Mouse (Mus musculus) heart, embryonic 11.5 days (tissue): ENCODE data around the gene Mrpl43. TPM values are rescaled to one million over a fixed set of nuclear protein-coding genes. Genes with fewer than 3 reads are reported as not detected.

ENCODE experiments used
- ATAC-seq: fragments of 200-750 bp; cut with Nextera tagmentation; replicated peaks from 2 replicates; pipeline ENCODE4 v1.8.0; 2017; ENCODE audit warnings: moderate library complexity; ENCODE audit not compliant: insufficient number of reproducible peaks, low FRiP score, low TSS enrichment
- H3K27ac ChIP-seq: fragments of 300-500 bp; sonication (generic); 2 replicates; pipeline ENCODE4 v1.5.1; 2014; ENCODE audit warnings: mild to moderate bottlenecking, low read depth, low read length
- H3K27me3 ChIP-seq: fragments of 300-500 bp; sonication (generic); 2 replicates; pipeline ENCODE4 v1.6.1; 2014; ENCODE audit warnings: mild to moderate bottlenecking, low read length, mixed read lengths; ENCODE audit not compliant: control insufficient read depth, insufficient read depth
- H3K36me3 ChIP-seq: fragments of 300-500 bp; sonication (generic); 2 replicates; pipeline ENCODE4 v1.6.1; 2014; ENCODE audit warnings: mild to moderate bottlenecking, low read length, moderate library complexity, mixed read lengths; ENCODE audit not compliant: control insufficient read depth, insufficient read depth
- H3K4me1 ChIP-seq: fragments of 300-500 bp; sonication (generic); 2 replicates; pipeline ENCODE4 v1.6.1; 2014; ENCODE audit warnings: low read length; ENCODE audit not compliant: control insufficient read depth, insufficient read depth
- H3K4me2 ChIP-seq: fragments of 300-500 bp; sonication (generic); 2 replicates; pipeline ENCODE4 v1.6.1; 2014; ENCODE audit warnings: mild to moderate bottlenecking, moderate library complexity
- H3K4me3 ChIP-seq: fragments of 300-500 bp; sonication (generic); 2 replicates; pipeline ENCODE4 v1.5.1; 2014; ENCODE audit warnings: low read depth, low read length
- H3K9ac ChIP-seq: fragments of 300-500 bp; sonication (generic); 2 replicates; pipeline ENCODE4 v1.6.1; 2014; ENCODE audit warnings: mild to moderate bottlenecking, low read depth, low read length, moderate library complexity
- H3K9me3 ChIP-seq: fragments of 300-500 bp; sonication (generic); replicated peaks from 2 replicates; pipeline ENCODE4 v1.6.1; 2016; ENCODE audit warnings: low read length; ENCODE audit not compliant: control insufficient read depth
- WGBS: fragments of 180-500 bp; shearing (Covaris S2); extraction: QIAGEN DNeasy Blood & Tissue Kit; methylation state at CpG from one replicate; pipeline ENCODE4 v1.1.7; 2014; ENCODE audit not compliant: insufficient replicate concordance; 5-methylcytosine and 5-hydroxymethylcytosine counted together
- polyA plus RNA-seq: library from polyadenylated mRNA; unstranded; fragments of >200 nt; fragmentation: Nextera tagmentation; extraction: Ambion mirVana; gene quantifications from 2 replicates; pipeline ENCODE4 v1.2.1, GENCODE M21; 2014

Mrpl43 gene
- polyA plus RNA-seq, 1 experiment from 2014 or later = 63.0 TPM

DNA sequence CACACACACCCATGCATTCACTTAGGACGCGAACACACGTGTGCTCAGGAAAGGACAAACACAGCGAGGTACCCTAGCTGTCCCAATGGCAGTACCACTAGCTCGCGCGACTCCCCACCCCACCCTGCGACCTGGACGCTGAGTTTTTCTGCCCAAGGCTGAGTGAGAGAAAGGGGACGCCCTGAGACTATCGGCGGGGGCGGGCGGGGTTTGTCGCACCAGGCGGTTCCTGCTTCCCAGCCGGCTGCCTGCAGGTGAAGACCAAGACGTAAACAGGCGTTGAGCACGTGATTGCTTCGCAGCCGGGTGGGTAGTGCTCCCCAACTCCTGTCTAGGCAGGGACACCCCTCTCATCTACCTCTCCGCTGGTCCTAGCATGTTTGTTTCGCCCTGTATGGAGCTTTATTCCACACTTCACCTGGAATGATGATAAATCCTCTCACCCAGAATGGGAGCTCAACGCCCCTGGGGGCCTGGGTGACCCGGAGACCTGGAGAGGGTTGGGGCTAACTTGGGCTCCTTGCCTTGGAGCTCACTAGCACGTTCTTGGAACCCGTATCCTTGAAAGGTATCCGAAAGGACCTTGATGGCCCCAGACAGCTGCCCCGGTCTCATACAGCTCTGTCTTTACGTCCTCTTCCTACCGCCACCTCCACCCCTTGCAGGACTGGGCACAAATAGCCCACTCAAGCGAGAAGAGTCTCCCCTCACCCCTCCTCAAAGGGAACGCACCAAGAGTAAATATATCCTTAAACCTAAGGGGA lies 9.5 kb upstream of the Mrpl43 start:
- Histone ChIP-seq H3K27me3 (no peaks in the 10 kb centered on the region), H3K9ac (peak overlapping the region; percentile 96), H3K4me1 (peaks cover 27% of the 10 kb centered on the region), H3K27ac (peak overlapping the region; percentile 99), H3K4me3 (peak overlapping the region; percentile 80), H3K4me2 (peak overlapping the region; percentile 99), H3K9me3 (no peaks in the 10 kb centered on the region), H3K36me3 (peaks cover 2% of the 10 kb centered on the region; the same call in 1 of the 2 replicates)
- ATAC-seq = peak; percentile 25; the same call in 1 of the 2 replicates
- under 1% methylated on average over 31 of the region's 34 CpGs for WGBS

DNA sequence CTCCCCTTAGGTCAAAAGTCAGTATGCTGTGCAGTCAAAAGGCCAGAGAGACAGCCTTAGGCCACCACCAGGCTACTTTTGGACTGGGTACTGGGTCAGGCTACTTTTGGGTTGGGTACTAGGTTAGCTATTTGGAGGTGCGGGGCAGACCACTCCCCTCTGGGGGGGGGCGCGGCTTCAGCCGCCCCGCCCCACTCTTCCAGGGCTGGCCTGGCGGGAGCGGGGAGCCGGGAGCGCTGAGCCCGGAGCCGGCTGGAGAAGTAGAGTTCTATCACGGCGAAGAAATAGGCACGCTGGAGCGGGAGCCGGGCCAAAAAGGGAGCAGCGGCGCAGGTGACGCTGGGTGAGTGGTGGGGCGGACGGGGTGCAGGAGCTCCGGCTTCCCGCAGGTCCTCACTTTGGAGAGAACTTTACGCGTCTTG lies 8.8 kb upstream of the Mrpl43 start:
- under 1% methylated on average over 25 of the region's 25 CpGs for WGBS
- Histone ChIP-seq H3K27me3 (no peaks in the 10 kb centered on the region), H3K9ac (peak overlapping the region; percentile 96), H3K4me2 (peak overlapping the region; percentile 99), H3K4me1 (peaks cover 20% of the 10 kb centered on the region), H3K4me3 (peak overlapping the region; percentile 80), H3K27ac (peak overlapping the region; percentile 99), H3K9me3 (no peaks in the 10 kb centered on the region), H3K36me3 (peaks cover 8% of the 10 kb centered on the region; the same call in 1 of the 2 replicates)
- no peak for ATAC-seq

DNA sequence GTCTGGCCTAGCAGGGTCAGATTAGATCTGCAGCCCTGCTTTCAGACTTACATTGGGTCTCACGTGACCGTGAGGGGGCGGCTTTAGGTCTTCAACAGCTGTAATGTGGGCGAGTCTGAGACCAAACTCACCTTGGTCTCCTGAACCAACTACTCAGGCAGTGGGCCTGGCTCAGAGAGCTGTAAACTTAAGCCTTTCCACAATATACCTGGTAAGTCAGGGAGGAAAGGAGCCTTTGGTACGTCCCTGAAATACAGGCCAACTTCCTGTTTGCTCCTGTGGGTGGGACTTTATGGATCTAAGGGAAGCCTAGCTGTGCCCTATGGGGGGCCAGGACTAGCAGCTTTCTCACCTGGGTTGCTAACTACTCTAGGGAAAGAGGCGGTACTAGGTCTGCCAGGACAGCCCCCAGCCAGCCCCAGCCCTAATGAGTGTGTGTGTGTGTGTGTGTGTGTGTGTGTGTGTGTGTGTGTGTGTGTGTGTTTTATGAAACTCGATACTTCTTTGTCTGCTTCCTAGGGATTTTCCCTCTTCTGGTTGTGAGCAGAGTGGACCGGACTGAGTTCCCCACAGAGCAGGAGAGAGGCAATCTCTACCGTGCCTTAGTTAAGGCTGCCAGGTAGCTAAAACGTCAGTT lies 8.2 kb upstream of the Mrpl43 start, which contains the start of gene Lzts2:
Lzts2 (plus strand) TSS at position 80 of the 637 bp plus-strand sequence.
- Histone ChIP-seq H3K27me3 (no peaks in the 10 kb centered on the region), H3K4me2 (peak within 1 kb of the TSS; percentile 99), H3K9ac (peak within 1 kb of the TSS; percentile 96), H3K9me3 (no peaks in the 10 kb centered on the region), H3K4me1 (peaks cover 18% of the 10 kb centered on the region), H3K4me3 (peak within 1 kb of the TSS; percentile 80), H3K27ac (peak within 1 kb of the TSS; percentile 99), H3K36me3 (peaks cover 8% of the 10 kb centered on the region; the same call in 1 of the 2 replicates)
- WGBS = 11% methylated on average over 10 of the region's 10 CpGs
- no peak for ATAC-seq

DNA sequence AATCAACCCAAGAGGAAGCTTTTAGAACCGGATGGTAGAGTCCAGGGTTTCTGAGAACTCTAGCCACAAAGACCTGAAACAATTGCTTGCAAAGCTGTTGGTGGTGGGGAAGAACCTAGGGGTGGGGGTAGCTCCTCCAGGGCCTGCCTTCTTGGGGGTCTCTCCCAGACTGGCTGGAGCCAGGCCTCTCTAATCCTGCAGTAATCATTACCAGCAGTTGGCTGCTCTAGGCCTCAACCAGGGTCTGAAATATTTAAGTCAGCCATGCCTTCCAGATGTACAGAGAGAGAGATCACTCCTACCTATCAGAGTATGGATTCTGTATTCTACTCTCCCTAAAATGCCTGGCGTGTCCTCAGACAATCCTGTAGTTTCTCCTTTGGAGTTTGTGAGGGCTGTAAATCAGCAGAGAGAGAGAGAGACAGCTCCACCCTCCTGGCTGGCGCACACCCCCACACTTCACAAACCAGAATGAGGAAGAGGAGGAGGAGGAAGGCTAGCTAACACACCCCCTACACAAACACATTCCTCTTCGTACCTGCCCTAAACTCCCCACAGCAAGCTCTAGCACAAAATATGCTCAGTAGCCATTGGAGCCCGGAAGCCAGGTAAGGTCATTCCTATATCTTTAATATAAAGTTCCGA lies 7.5 kb upstream of the Mrpl43 start:
- H3K27ac ChIP-seq = peak overlapping the region; percentile 12; the same call in 1 of the 2 replicates
- H3K9ac ChIP-seq = no peak overlapping the region
- peaks cover 8% of the 10 kb centered on the region; the same call in 1 of the 2 replicates for H3K36me3 ChIP-seq
- H3K4me2 ChIP-seq = no peak overlapping the region
- peaks cover 12% of the 10 kb centered on the region for H3K4me1 ChIP-seq
- H3K4me3 ChIP-seq = no peak overlapping the region
- H3K27me3 ChIP-seq = no peaks in the 10 kb centered on the region
- ATAC-seq = no peak
- 58% methylated on average over 6 of the region's 6 CpGs for WGBS
- H3K9me3 ChIP-seq = no peaks in the 10 kb centered on the region

DNA sequence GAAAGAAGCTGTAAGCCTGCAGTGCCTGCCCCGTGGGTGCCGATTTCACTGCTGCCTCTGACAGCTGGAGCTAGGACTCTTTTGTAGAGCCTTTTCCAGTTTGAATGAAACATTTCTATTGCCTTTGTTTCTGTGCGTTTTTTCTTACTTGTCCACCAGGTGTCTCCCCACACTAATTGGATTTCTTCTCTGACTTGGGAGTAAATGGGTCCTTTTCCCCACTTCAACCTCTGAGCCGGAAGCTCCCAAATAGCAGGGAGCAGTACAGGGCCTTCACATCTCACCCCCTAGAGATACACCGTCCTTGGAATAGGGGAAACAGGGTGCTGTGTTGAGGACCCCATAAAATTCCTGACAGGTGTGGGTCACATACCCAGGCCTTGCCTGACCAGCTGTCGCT lies 6.4 kb upstream of the Mrpl43 start:
- no peaks in the 10 kb centered on the region for H3K9me3 ChIP-seq
- no peak overlapping the region for H3K4me2 ChIP-seq
- ATAC-seq = no peak
- H3K9ac ChIP-seq = no peak overlapping the region
- H3K4me1 ChIP-seq = peaks cover 11% of the 10 kb centered on the region
- 38% methylated on average over 6 of the region's 6 CpGs for WGBS
- no peak overlapping the region for H3K27ac ChIP-seq
- no peak overlapping the region for H3K4me3 ChIP-seq
- peaks cover 8% of the 10 kb centered on the region; the same call in 1 of the 2 replicates for H3K36me3 ChIP-seq
- H3K27me3 ChIP-seq = no peaks in the 10 kb centered on the region

DNA sequence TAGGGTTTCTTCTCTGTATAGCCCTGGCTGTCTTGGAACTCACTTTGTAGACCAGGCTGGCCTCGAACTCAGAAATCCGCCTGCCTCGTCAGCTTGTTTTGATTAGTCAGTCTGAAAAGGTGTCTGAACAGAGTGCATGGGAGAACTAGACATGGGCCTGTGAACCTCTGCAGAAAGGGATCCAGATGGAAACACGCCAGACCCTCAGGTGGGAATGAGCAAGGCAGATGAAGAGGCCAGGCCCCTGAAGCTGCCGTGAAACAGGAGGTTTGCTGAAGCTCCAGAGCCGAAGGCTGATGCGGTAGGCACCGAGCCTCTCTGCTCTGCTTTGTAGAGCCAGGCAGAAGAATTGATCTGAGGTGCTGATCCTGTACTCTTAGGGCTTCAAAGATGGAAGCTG lies 6.0 kb upstream of the Mrpl43 start:
- Histone ChIP-seq H3K4me3 (no peak overlapping the region), H3K36me3 (peaks cover 8% of the 10 kb centered on the region; the same call in 1 of the 2 replicates), H3K4me2 (no peak overlapping the region), H3K27ac (no peak overlapping the region), H3K9me3 (no peaks in the 10 kb centered on the region), H3K9ac (no peak overlapping the region), H3K27me3 (no peaks in the 10 kb centered on the region), H3K4me1 (peaks cover 14% of the 10 kb centered on the region)
- ATAC-seq = no peak
- WGBS = 78% methylated on average over 8 of the region's 8 CpGs

DNA sequence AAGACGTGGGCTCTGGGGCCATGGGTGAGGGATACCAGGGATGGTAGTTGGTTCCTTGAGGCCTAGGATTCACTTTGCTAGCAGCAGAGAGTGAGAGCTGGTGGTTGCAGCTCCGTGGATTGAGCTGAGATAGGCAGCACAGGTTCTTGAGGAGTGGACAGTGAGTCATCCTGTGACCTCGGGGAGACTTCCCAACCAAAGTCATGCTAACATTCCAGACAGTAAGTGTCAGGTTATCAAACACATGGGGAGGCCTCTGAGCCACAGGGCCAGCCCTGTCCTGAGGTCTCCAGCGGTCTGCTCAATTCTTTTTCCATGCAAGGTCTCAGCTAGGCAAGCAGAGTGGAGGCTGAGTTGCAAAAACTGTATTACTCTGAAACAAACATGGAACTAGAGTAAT lies 4.4 kb upstream of the Mrpl43 start:
- Histone ChIP-seq H3K27ac (no peak overlapping the region), H3K4me3 (no peak overlapping the region), H3K36me3 (peaks cover 8% of the 10 kb centered on the region; the same call in 1 of the 2 replicates), H3K27me3 (no peaks in the 10 kb centered on the region), H3K9ac (no peak overlapping the region), H3K4me1 (peaks cover 12% of the 10 kb centered on the region), H3K9me3 (no peaks in the 10 kb centered on the region), H3K4me2 (no peak overlapping the region)
- ATAC-seq = no peak
- WGBS = 83% methylated on average over 4 of the region's 4 CpGs

DNA sequence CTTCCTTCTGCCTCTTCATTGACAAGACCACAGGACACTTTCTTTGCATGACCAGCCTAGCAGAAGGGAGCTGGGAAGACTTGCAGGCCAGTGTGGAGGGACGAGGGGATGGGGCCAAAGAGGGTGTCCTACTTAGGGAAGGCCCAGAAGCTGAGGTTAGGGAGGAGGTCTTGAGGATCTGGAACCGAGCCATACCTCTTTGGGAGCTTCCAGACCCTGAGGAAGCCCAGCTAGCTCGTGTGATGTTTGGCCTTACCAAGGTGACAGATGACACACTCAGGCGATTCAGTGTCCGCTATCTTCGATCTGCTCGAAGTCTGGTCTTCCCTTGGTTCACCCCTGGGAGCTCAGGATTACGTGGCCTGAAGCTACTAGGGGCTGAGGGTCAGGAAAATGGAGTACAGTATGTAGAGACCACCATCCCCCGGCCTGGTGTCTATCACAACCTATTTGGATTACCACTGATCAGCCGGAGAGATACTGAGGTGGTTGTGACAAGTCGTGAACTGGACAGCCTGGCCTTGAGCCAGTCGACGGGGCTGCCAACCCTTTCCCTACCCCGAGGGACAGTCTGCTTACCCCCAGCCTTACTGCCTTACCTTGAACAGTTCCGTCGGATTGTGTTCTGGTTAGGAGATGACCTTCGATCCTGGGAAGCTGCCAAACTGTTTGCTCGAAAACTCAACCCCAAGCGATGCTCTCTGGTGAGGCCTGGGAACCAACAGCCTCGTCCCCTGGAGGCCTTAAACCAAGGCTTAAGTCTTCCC lies 1.4 kb upstream of the Mrpl43 start:
- H3K36me3 ChIP-seq = peaks cover 16% of the 10 kb centered on the region
- peak overlapping the region; percentile 98 for H3K4me3 ChIP-seq
- WGBS = 87% methylated on average over 20 of the region's 20 CpGs
- peak overlapping the region; percentile 85 for H3K9ac ChIP-seq
- H3K27ac ChIP-seq = no peak overlapping the region
- H3K27me3 ChIP-seq = no peaks in the 10 kb centered on the region
- H3K4me1 ChIP-seq = peaks cover 13% of the 10 kb centered on the region
- H3K4me2 ChIP-seq = peak overlapping the region; percentile 94
- no peaks in the 10 kb centered on the region for H3K9me3 ChIP-seq
- ATAC-seq = no peak
